Mouse (Mus musculus) urinary bladder, adult 18-20 months (tissue): Measurements from ENCODE around the gene Gm10318.

ENCODE experiments used
- DNase-seq, 2 experiments: peaks; one replicate each; pipeline ENCODE4 v3.0.0; 2022; ENCODE audit warnings: low spot score in 2 of 2, mixed read lengths in 2 of 2

The Gm10318 gene

DNA sequence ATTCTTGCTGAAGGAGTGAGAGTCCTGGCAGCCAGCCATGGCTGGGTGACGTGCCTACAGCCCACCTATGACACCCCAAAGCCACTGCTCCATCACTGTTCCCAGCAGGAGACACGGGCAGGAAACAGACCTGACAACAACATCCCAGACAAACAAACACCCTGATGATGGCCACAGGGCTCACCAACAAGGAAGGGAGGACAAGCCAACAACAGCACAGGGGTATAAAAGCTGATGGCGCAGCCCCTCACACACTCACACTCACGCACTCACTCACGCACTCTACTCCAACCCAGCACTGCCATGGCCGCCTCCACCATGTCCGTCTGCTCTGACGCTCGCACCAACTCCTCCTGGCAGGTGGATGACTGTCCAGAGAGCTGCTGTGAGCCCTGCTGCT lies at the start of gene Gm10318:
Gene Gm10318 (plus strand): TSS at position 301 of the 400 bp plus-strand sequence.
- no peak for DNase-seq

DNA sequence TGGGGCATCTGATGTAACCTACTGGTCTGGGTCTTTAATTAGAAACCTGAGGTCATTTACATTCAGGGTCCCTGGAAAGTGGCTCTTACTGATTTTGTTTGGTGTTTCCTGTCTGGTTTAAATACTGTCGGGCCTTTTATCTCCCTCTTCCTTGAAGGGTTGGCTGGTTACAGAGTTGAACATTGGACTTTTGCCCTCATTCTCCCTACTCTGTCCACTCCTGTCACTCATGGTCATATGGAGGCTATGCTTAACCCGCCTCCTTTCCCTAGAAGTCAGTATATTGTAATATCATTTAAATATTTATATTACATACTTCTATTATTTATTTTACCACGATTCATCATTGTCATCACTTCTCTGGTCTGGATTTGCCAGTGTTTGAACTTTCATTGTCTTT lies 48.6 kb upstream of the Gm10318 start:
- DNase-seq: no peak

DNA sequence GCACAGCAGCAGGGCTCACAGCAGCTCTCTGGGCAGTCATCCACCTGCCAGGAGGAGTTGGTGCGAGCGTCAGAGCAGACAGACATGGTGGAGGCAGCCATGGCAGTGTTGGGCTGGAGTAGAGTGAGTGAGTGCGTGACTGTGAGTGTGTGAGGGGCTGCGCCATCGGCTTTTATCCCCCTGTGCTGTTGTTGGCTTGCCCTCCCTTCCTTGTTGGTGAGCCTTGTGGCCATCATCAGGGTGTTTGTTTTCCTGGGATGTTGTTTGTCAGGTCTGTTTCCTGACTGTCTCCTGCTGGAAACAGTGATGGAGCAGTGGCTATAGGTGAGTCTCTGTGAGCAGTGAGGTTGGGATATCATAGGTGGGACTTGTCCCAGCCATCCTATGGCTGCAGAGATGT lies 40.9 kb upstream of the Gm10318 start, which contains the start of gene Gm9507:
Gene Gm9507 (minus strand): TSS at position 101 of the 400 bp plus-strand sequence.
- DNase-seq: no peak

DNA sequence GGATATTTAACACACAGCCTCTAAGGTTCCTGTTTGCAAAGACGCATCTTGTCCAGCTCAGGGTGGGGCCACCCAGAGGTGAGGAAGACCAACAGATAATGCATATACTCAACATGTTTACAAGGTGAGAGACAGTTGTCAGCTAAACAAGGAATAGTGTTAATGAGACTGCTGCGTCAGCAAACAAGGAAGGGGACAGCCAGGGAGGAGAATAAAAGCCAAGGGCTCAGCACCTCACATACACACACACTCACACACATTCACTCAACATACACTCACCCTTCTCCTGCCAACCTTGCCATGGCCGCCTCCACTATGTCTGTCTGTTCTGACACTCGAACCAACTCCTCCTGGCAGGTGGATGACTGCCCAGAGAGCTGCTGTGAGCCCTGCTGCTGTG lies 38.3 kb upstream of the Gm10318 start, which contains the start of gene Gm2696:
Gene Gm2696 (plus strand): TSS at position 301 of the 400 bp plus-strand sequence.
- no peak for DNase-seq

DNA sequence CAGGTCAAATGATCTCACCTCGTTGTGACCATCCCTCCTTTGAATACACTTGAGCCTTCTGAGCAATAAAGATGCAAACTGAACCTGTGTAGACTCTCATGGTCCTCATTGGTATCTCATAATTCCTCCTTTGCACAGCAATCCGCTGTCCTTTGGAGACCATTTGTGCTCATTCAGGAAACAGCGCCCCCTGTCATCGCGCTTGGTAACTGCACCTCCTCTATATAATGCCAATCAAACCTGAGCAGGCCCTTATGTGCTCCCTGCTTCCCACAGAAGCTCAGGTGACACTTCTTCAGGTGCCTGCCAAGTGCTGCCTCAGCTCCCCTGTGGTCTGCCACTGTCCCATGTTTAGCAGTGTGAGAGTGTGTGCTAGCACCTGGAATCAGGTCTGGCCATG lies 37.1 kb upstream of the Gm10318 start:
- DNase-seq: no peak

DNA sequence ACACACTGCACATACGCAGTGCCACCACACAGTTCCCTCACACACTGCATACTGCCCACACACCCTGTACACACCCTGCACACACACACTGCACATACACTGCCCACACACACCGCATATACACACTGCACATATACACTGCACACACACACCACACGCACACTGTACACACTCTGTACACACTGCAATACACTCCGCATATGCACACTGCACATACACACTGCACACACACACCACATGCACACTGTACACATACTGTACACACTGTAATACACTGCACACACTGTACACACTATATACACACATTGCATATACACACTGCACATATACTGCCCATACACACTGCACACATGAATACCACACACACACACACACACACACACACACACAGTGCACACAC lies 34.1 kb upstream of the Gm10318 start:
- DNase-seq: no peak

DNA sequence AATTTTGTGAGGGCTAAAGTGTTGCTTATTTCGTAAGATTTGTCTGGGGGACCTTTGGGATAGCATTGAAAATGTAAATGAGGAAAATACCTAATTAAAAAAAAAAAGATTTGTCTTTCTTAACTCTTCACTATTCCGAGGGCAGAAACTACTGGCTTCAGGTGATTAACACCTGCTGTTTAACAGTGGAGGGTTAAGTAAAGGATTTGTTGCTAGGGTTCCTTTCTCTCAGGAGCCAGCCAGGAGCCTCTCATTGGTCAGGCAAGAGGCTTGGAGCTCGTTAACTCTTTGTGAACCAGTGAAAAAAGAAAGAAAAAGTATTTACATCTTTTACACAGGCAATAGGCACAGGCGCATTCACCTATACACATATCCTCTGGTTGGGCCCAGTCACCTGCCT lies 33.5 kb upstream of the Gm10318 start:
- no peak for DNase-seq

DNA sequence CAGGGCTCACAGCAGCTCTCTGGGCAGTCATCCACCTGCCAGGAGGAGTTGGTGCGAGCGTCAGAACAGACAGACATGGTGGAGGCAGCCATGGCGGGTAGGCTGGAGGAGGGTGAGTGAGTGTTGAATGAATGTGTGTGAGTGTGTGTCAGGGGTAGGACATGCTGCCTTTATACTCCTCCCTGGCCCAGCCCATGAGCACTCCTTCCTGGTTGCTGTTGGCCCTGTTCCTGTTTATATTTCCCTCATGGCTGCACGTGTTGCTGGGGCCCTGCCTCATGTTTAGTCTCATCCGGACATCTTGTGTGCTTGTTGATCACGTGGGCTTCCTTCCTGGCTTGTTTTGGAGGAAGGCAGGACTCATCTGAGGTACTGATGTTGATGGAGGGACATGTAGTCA lies 25.7 kb upstream of the Gm10318 start, which contains the start of gene Krtap10-4:
Gene Krtap10-4 (minus strand): TSS at position 145 of the 400 bp plus-strand sequence.
- DNase-seq: no peak

DNA sequence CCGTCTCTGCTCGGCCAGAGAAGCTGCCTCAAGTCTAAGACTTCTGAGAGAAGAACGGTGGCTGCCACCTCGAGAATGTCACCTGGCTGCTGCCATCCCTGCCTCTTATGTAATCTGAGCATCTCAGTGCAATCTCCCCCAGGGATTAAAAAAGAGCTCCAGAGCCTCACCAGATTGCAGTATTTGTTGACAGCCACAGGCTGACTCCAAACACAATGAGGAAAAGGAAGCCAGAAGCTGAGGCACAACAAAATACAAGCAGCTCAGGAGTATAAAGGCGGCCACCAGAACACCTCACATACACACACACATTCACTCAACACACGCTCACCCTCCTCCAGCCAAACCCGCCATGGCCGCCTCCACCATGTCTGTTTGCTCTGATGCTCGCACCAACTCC lies 17.0 kb upstream of the Gm10318 start, which contains the start of gene Krtap10-10:
Gene Krtap10-10 (plus strand): TSS at position 301 of the 400 bp plus-strand sequence.
- DNase-seq: no peak

DNA sequence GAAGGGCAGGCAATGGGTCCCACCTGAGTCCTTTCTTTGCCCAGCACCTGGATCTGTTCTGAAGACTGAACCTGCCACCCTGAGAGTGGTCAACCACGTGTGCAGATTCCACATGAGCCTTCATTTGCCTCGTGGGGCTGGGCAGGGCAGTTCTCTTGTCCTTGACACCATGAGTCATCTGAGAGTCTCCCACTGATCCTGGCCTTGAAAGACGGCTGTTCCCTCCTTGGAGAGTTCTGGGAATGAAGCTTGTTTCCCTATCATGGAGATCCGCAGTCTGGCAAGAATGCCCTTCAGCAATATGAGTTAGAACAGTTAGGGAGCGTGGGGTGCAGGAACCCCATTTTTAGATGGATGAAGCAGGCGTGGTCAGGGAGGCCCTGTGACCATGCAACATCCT lies 13.7 kb upstream of the Gm10318 start:
- DNase-seq: no peak

DNA sequence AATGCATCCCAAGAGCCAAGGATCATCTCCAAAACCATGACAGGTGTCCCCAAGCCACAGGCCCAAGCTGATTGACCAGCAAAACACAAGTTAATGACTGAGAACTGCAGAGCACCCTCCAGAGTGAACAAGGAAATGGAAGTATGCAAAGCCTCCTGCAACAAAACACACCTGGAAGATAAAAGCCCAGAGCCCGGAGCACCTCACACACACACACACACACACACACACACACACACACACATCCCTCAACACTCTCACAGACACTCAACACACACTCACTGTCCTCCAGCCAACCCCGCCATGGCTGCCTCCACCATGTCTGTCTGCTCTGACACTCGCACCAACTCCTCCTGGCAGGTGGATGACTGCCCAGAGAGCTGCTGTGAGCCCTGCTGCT lies 6.2 kb upstream of the Gm10318 start, which contains the start of gene Gm36176:
Gene Gm36176 (plus strand): TSS at position 301 of the 400 bp plus-strand sequence.
- no peak for DNase-seq

DNA sequence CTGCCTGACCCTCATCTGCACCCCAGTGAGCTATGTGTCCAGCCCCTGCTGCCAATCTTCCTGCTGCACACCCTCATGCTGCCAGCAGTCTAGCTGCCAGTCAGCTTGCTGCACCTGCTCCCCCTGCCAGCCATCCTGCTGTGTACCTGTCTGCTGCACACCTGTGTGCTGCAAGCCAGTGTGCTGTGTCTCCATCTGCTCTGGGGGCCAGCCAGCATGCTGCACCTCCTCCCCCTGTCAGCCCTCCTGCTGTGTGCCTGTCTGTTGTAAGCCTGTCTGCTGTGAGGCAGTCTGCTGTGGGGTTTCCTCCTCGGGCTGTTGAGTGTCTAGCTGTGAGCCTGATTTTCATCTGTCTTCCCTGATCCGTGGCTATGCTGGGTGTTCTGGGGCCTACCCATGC lies 5.7 kb upstream of the Gm10318 start:
- DNase-seq: no peak

DNA sequence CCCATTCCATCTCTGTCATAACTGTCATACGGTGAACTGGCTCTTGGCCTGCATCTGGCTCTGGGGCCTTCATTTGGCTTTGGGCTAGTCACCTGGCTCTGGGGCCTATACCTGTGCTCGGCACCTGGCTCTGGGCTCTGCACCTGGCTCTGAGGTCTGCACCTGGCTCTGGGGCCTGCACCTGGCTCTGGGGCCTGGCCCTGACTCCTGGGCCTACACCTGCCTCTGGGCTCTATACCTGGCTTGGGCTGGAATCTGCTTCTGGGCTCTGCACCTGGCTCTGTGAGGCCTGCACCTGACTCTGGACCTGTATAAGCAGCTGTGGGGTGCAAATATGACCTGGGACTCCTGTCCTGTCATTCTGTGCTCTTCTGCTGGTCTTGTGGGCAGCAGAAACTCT lies 5.1 kb upstream of the Gm10318 start:
- DNase-seq: no peak

DNA sequence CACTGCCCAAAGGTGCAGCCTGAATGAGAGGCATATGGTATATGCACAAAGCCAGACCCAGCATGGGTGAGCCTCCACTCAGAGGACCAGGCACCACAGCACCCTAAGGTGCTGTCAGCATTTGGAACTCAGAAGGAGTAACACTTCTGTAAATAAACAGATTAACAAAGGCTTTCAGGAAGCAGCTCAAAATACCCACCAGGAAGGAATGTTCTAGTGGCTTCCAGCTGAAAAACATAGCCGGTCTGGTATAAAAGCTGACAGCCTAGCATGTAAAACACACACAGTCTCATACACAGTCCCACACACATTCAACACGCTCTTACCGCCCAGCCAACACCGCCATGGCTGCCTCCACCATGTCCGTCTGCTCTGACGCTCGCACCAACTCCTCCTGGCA lies 9.0 kb downstream of the Gm10318 start, which contains the start of gene Gm3285:
Gene Gm3285 (plus strand): TSS at position 301 of the 400 bp plus-strand sequence.
- DNase-seq: no peak

DNA sequence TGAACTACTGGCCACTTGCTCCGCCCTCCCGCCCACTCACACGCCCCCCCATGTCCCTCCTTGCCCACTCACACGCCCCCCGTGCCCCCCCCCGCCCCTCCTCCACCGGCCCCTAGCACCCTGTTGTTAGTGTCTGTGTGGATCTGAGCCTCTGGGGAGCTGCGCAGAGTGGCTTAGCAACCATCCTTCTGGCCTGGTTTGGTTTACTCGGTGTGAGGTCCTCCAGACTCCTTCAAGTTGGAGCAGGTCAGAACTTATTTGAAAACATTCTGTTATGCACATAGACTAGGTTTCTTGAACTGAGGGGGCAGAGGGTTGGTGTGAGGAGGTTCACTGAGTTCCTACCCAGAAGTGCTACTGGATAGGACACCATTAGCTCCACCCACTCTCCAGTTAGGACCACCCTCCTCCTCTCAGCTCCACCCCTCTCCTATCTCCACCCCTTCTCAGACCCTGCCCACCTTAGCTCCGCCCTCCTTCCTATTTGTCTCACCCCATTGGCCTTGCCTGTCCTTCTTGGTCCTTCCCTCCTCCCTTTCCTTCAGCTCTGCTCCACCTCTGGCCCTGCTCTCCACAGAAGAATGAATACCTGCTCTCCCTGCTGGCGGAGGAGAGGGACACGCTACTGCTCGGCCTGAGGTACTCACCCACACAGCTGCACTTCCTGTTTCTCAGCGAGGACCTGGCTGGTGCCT lies 11.6 kb downstream of the Gm10318 start:
- DNase-seq: peak; percentile 79 to 84

DNA sequence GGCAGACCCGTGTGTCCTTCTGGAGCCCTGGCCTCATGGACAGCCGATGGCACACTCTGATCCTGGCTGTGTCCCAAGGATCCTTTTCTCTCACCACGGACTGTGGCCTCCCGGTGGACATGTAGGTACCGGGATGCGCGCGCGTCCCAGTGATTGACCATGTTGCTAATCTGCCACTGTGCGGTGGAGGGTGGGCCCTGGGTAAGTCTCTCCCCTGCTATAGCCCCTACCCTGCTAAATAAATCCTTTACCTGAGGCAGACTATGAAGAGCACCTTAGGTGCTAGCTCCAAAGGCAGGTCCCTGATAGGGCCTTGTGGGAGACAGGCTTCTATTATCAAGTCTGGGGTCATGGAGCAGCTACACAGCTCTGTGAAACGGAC lies 12.1 kb downstream of the Gm10318 start:
- no peak for DNase-seq

DNA sequence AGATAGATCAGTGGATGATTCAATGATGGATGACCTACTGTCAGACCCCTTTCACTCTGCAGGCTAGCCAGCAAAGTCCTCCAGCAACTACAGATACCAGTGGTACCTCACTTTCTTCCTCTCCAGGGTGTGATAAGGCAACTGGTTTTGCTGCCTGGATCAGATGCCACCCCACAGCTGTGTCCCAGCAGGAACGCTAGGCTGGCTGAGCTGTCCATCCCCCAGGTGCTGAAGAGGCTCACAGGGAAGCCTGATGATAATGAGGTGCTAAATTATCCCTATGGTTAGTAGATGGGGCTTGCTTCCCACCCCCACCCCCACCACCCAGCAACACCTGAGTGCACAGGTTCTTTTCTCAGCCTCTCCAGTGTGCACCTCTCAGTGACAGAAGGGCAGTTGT lies 14.9 kb downstream of the Gm10318 start:
- DNase-seq: no peak

DNA sequence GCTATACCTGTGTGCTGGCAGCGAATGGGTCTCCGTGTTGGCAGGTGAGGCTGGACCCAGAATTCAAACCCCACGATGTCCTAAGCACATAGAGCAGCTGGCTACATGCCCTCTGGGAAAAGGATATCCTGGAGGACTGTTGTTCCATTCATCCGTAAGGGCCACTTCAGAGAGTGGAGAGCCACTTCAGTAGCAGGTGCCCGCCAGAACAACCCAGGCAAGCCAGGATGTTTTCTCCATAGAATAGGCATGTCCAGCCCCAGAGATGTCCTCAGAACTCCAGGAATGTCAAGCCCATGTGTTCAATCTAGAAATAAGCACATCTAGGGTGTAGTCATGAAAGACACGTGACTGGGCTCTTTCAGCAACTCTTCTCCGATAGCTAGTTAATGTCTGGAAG lies 17.0 kb downstream of the Gm10318 start:
- no peak for DNase-seq

DNA sequence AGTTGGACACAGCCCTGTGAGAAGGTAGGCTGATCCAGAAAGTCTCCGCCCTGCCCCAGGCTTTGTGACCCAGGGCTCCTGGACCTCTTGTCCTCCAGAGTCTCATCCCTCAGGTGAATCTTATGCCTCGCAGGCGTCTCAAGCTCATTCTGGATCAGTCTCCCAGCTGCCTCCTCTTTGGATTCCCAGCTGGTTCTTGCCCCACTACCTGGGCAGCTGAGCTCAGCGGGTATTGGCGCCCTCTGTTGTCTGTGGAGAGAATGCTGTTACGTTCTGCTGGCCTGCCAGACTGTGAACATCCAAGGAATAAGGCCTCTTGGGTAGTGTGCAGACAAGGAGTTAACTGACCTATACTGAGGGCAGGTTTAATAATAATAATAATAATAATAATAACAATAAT lies 26.3 kb downstream of the Gm10318 start:
- peak; percentile 24 to 31 for DNase-seq

DNA sequence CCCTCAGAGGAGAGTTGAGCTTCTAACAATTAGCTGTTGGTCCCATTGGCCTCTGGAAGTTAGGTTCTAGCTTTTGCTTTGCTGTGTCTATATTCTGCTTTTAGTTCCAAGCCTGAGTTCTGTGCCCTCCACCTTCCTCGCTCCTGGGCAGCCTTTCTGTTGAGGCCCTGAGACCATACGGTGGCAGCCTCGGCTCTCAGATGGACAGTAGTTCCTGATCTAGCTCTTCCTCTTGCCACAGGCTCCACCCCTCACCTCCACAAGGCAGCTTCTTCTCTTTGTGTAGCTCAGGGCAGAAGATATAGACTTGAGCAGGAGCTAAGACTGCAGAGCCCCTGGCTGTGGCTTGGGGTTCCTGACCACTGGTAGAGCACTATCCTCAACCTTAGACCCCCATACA lies 27.6 kb downstream of the Gm10318 start:
- no peak for DNase-seq

DNA sequence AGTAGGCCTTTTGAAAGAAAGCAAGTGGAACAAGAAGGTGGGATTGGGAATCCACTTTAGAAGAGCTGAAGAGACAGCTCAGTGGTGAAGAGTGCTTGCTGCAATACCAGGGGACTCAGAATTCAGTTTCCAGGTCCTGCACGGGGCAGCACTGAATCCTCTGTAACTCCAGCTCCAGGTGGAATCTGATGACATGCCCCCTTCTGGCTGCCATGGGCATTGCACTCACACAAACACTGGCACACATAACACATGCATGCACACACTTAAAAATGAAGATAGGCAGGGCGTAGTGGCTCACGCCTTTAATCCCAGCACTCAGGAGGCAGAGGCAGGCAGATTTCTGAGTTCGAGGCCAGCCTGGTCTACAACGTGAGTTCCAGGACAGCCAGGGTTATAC lies 29.9 kb downstream of the Gm10318 start:
- DNase-seq: no peak

DNA sequence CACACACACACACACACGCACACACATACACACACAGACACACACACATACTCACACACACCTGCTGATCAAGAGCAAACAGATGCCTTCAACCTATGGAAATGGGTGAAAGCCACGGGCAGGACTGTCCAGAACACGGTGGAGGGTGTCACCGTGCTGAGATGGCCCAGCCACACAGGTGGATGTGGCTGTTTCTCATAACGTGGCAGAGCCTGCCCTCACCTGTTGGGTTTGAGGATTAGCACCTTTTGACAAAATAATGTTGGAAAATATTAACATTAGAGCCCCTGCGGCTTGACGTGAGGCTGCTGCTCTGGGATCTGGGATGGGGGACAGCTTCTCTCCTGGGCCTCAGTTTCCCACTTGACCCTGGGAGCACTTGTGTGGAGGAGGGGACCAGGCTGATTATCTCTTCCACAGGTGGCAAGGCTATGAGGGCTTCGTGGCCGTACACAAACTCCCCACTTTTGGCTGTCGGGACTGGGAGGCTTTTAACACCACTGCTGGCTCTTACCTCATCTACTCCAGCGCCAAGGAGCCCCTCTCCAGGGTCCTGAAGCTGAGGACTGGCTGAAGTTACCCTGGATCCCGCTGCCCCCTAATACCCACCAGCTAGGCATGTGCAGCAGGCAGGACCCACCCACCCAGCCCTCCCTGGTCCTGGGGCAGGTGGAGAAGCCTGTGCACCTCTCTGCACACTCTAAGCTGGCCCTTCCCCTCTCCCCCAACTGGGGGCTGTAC lies 33.5 kb downstream of the Gm10318 start:
- DNase-seq: no peak
